Mouse (Mus musculus) left cerebral cortex, postnatal 14 days (tissue): ENCODE results near the gene Cyth3. TPM values are rescaled to one million over a fixed set of nuclear protein-coding genes. Genes with fewer than 3 reads are reported as not detected.

Experiments
- DNase-seq, 2 experiments: peaks; one replicate each; pipeline ENCODE4 v3.0.0; 2021 to 2022; ENCODE audit warnings: low spot score in 2 of 2, mixed read lengths in 1 of 2
- intact Hi-C: fragments of 180-260 bp; cut with DNase I; formaldehyde crosslinking; loops from one replicate; pipeline ENCODE4 v1.15.1; 2025
- total RNA-seq, 2 experiments: library from RNA; stranded (reverse); gene quantifications; 2 replicates each; pipeline ENCODE4 v1.2.3; 2021

Cyth3 gene
- total RNA-seq, 2 experiments from 2014 or later: 53.5 to 59.4 TPM

GRCm38 (mm10) chr5:143749630-143750208 is 127.5 kb downstream of the Cyth3 start:
- no peak for DNase-seq
- intact Hi-C loops: no loop called here

- DNase-seq: no peak
- intact Hi-C loops: no loop called here
Observed at GRCm38 (mm10) chr5:143755529-143756141, 133.4 kb downstream of the Cyth3 start.

GRCm38 (mm10) chr5:143757755-143758443 is 135.7 kb downstream of the Cyth3 start:
- intact Hi-C loops: no loop called here
- DNase-seq: peak; percentile 86 to 91

- intact Hi-C loops: no loop called here
- no peak for DNase-seq
Observed at GRCm38 (mm10) chr5:143759554-143759953, 137.3 kb downstream of the Cyth3 start.

Other genes with a start within 250 kb of the Cyth3 start
- gene Kdelr2, start 218.6 kb upstream of the Cyth3 start, total RNA-seq: 10 to 100 TPM; 41.3 to 43.4 TPM
- 10 to 100 TPM; 24.8 to 25.7 TPM for gene Daglb, start 157.9 kb upstream of the Cyth3 start, total RNA-seq
- gene Rac1, start 94.4 kb upstream of the Cyth3 start, total RNA-seq: 100 to 1,000 TPM; 403 TPM
- 10 to 100 TPM; 21.7 to 25.3 TPM for gene Usp42, start 109.8 kb downstream of the Cyth3 start, total RNA-seq
- 10 to 100 TPM; 44.5 to 47.0 TPM for gene Eif2ak1, start 195.3 kb downstream of the Cyth3 start, total RNA-seq